Mouse (Mus musculus) stomach, postnatal 0 days (tissue): ENCODE results near the gene Carhsp1. TPM values are rescaled to one million over a fixed set of nuclear protein-coding genes. Genes with fewer than 3 reads are reported as not detected.

Source experiments
- ATAC-seq: fragments of 200-750 bp; cut with Nextera tagmentation; 2 replicates; pipeline ENCODE4 v1.8.0; 2017; ENCODE audit not compliant: low FRiP score, low TSS enrichment
- DNase-seq: peaks from one replicate; pipeline ENCODE4 v3.0.0-alpha.2; 2016; ENCODE audit warnings: low spot score
- H3K27ac ChIP-seq: fragments of 300-500 bp; sonication (generic); replicated peaks from 2 replicates; pipeline ENCODE4 v1.5.1; 2014; ENCODE audit warnings: mild to moderate bottlenecking, control low read depth
- H3K27me3 ChIP-seq: fragments of 300-500 bp; sonication (generic); 2 replicates; pipeline ENCODE4 v1.6.1; 2014; ENCODE audit warnings: low read length; ENCODE audit not compliant: control insufficient read depth, insufficient read depth
- H3K36me3 ChIP-seq: fragments of 300-500 bp; sonication (generic); 2 replicates; pipeline ENCODE4 v1.6.1; 2014; ENCODE audit warnings: low read length, mixed read lengths; ENCODE audit not compliant: control insufficient read depth, insufficient read depth
- H3K4me1 ChIP-seq: fragments of 300-500 bp; sonication (generic); replicated peaks from 2 replicates; pipeline ENCODE4 v1.6.1; 2014; ENCODE audit warnings: antibody characterized with exemption; ENCODE audit not compliant: control insufficient read depth, insufficient read depth
- H3K4me2 ChIP-seq: fragments of 300-500 bp; sonication (generic); replicated peaks from 2 replicates; pipeline ENCODE4 v1.6.1; 2014; ENCODE audit warnings: low read depth, mild to moderate bottlenecking, control low read depth, moderate library complexity
- H3K4me3 ChIP-seq: fragments of 300-500 bp; sonication (generic); 2 replicates; pipeline ENCODE4 v1.5.1; 2014; ENCODE audit warnings: low read depth, low read length, control low read depth
- H3K9ac ChIP-seq: fragments of 300-500 bp; sonication (generic); 2 replicates; pipeline ENCODE4 v1.6.1; 2014; ENCODE audit warnings: mild to moderate bottlenecking, low read length, control low read depth, mixed read lengths
- H3K9me3 ChIP-seq: fragments of 300-500 bp; sonication (generic); 2 replicates; pipeline ENCODE4 v1.6.1; 2016; ENCODE audit warnings: low read length; ENCODE audit not compliant: control insufficient read depth
- CTCF ChIP-seq: IDR thresholded peaks from 2 replicates; pipeline ENCODE4 v1.5.1; 2016; ENCODE audit warnings: antibody characterized with exemption, low read depth, mild to moderate bottlenecking, moderate library complexity
- EP300 ChIP-seq: optimal IDR thresholded peaks from 2 replicates; pipeline ENCODE3; 2016; ENCODE audit warnings: antibody characterized with exemption
- WGBS: fragments of 180-500 bp; shearing (Covaris S2); extraction: QIAGEN DNeasy Blood & Tissue Kit; methylation state at CpG from one replicate; pipeline ENCODE4 v1.1.7; 2014; 5-methylcytosine and 5-hydroxymethylcytosine counted together
- polyA plus RNA-seq: library from polyadenylated mRNA; unstranded; fragments of >200 nt; fragmentation: Nextera tagmentation; extraction: Ambion mirVana; gene quantifications from 2 replicates; pipeline ENCODE4 v1.2.1, GENCODE M21; 2015

Carhsp1 gene
- polyA plus RNA-seq, 1 experiment from 2014 or later: 53.8 TPM

DNA sequence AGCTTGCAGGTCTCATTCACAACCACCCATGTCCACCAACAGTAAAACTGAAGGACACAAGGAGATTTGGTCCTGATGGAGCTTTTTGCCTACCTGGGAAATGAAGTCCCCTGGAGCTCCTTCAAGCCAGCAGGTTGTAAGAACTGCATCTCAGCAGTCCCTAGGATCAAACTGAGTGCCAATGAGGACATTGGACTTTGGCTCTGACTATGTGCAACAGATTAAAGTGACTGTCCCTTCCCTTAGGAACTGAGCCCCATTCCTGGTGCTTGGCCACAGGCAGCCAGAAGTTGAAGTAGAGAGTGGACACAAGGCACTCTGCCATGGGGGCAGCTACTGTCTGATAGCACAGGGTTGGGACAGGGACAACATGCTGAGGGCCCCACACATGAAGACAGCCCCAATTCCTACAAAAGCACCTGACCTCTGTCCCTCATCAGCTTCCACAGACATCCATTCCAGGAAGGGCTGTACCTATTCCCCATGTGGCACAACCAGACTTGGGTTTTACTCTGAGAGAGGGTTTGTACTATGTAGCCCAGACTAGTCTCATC is 15.7 kb upstream of the Carhsp1 start:
- Histone ChIP-seq H3K4me2 (no peak overlapping the region), H3K9me3 (no peaks in the 10 kb centered on the region), H3K27me3 (no peaks in the 10 kb centered on the region), H3K36me3 (peaks cover 17% of the 10 kb centered on the region), H3K9ac (no peak overlapping the region), H3K4me3 (no peak overlapping the region), H3K4me1 (no peaks in the 10 kb centered on the region), H3K27ac (0 out of 2 replicates have a peak overlapping the region, but pooled peaks have one; percentile 13)
- TF ChIP-seq EP300: no peak
- no peak for ATAC-seq
- no peak for DNase-seq

DNA sequence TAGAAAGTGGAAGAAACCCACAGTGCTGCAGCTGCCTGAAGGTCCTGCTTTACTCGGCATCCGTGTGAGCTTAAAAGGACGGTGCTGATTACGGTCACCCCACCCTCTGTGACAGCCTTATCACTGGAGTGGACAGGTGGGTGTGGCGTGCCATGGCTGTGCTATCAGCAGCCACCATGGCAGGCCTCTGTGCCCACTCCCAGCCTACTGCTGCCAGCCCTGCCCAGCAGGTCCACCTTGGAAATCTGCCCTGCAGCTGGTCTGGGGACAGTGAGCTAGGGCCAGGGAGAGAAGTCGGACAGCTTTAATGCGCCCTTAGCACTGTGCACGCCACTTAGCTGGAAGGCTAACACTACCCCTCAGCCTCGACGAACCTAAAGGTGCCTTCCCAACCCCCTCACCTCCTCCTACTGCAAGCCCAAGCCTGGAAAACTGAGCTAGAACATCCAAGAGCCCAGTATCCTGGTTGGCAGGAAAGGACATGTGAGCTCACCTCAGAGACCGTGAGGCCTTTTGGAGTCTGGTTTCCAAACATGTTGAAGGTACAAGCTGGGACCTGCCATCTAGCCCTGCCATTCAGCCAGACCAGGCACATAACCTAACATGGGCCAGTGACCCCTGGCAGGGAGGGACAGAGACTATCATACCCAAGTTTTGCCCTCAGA is 15.0 kb upstream of the Carhsp1 start:
- H3K27ac ChIP-seq: peak overlapping the region; percentile 18
- H3K27me3 ChIP-seq: no peaks in the 10 kb centered on the region
- no peak for TF ChIP-seq CTCF
- TF ChIP-seq EP300: no peak
- no peak overlapping the region; the same call in 1 of the 2 replicates for H3K9ac ChIP-seq
- WGBS: 58% methylated on average over 11 of the region's 11 CpGs
- H3K36me3 ChIP-seq: peaks cover 15% of the 10 kb centered on the region
- no peak overlapping the region for H3K4me3 ChIP-seq
- ATAC-seq (peak; percentile 72), DNase-seq (peak; percentile 57)
- no peaks in the 10 kb centered on the region for H3K9me3 ChIP-seq
- H3K4me1 ChIP-seq: no peaks in the 10 kb centered on the region
- no peak overlapping the region for H3K4me2 ChIP-seq

DNA sequence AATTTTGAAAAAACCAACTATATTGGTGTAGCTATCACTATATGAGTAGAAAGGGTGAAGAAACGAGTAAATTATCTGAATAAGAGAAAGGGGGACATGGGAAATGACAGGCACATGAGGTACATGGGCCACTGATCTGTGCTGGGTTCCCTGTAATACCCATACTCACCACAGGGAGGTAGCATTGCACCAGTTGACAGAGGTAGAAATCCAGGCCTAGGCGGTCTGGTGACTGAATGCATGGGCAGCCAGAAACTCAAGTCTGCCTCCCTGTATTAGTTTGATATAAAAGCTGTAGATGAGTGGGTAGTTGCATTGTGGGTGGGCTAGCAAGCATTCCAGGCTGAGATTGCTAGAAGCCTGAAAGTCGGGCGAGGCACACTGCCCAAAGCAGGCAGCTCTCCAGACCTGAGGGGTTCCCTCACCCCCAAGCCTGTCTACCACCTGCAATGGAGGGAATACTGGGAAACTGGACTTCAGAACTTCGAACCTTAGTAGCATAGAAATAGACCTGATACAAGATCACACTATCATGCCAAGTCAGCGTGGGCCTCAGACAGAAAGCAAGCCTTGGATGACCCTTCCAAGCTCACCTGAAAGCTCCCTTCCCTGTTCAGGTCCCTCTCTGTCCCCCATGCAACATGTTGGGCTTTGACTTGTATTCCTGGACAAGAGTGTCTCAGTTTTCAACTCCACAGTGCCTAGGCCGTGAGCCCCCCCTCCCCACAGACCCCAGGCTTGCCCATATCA is 14.3 kb upstream of the Carhsp1 start:
- Histone ChIP-seq H3K36me3 (peaks cover 9% of the 10 kb centered on the region; the same call in 1 of the 2 replicates), H3K9ac (no peak overlapping the region; the same call in 1 of the 2 replicates), H3K4me2 (no peak overlapping the region), H3K4me3 (no peak overlapping the region), H3K27me3 (no peaks in the 10 kb centered on the region), H3K27ac (peak overlapping the region; percentile 18; the same call in 1 of the 2 replicates), H3K9me3 (no peaks in the 10 kb centered on the region), H3K4me1 (no peaks in the 10 kb centered on the region)
- ATAC-seq: peak; percentile 71
- 60% methylated on average over 7 of the region's 7 CpGs for WGBS
- no peak for TF ChIP-seq EP300
- TF ChIP-seq CTCF: peak; percentile 95
- DNase-seq: peak; percentile 77

DNA sequence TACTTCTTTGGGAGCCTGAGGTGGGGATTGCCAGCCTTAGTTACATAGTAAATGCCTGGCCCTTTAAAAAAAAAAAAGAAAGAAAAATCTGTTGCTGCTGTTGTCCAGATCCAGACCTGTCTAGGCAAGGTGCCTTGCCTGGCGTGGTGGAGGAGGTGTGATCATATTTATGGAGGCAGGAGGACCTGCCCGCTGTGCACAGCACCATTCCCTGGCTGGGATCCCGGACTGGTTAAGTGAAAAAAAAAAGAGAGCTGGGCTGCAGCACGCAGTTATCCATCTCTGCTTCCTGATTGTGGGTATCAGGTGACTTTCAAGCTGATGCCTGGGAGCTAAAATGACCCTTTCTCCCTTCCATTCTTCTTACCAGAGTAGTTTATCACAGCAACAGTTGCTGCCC is 13.1 kb upstream of the Carhsp1 start:
- Histone ChIP-seq H3K4me1 (no peaks in the 10 kb centered on the region), H3K27ac (no peak overlapping the region), H3K9me3 (no peaks in the 10 kb centered on the region), H3K36me3 (no peaks in the 10 kb centered on the region; the same call in 1 of the 2 replicates), H3K9ac (no peak overlapping the region), H3K4me2 (no peak overlapping the region), H3K27me3 (no peaks in the 10 kb centered on the region), H3K4me3 (no peak overlapping the region)
- ATAC-seq (no peak), DNase-seq (no peak)
- TF ChIP-seq EP300 (no peak), CTCF (no peak)
- 35% methylated on average over 4 of the region's 4 CpGs for WGBS

DNA sequence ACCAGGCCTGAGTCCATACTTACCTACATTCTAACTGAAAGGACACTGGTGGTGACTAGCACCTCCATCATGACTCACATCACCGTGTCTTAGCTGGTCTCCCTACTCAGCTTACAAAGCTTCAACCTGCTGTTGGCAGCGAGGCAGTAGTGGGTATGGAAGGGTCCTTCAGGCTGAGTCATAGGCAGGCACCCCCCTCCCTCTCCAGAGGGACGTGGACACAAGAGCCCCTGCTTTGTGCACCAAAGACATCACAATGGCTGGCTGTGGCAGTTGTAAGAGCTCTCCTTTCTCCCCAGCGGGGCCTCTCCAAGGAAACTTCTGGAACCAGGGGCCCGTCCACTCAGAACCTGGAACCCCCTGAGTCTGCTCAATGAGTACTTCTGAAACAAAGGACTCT is 8.5 kb upstream of the Carhsp1 start, which contains the start of gene Gm5767:
Gene Gm5767, plus strand, starts transcription at position 301 of the 400 bp plus-strand sequence.
- Histone ChIP-seq H3K9me3 (no peaks in the 10 kb centered on the region), H3K36me3 (no peaks in the 10 kb centered on the region), H3K9ac (no peak within 1 kb of the TSS), H3K27me3 (no peaks in the 10 kb centered on the region), H3K4me1 (no peaks in the 10 kb centered on the region), H3K4me2 (no peak within 1 kb of the TSS), H3K27ac (no peak within 1 kb of the TSS), H3K4me3 (no peak within 1 kb of the TSS)
- ATAC-seq (no peak), DNase-seq (no peak)
- TF ChIP-seq EP300 (no peak), CTCF (no peak)
- WGBS: 80% methylated on average over 5 of the region's 5 CpGs

DNA sequence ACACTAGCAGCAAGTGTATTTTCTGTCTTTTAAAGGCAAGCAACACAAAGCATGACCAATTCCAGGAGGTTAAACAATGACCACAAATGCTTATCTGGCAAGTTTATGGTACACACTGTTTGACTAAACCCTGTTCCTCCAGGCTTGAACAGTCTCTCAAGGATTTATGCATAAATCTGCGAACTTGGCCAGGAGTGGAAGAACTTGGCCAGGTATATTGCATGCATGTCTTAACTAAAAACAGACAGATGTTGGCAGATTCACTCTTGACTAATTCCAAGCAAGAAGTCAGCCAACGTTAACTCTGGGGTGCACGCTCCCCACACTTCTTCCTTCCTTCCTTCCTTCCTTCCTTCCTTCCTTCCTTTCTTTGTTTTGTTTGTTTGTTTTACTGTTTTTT is 7.8 kb upstream of the Carhsp1 start:
- ATAC-seq (no peak), DNase-seq (no peak)
- no peak overlapping the region for H3K4me2 ChIP-seq
- no peaks in the 10 kb centered on the region for H3K4me1 ChIP-seq
- no peaks in the 10 kb centered on the region for H3K36me3 ChIP-seq
- no peaks in the 10 kb centered on the region for H3K9me3 ChIP-seq
- no peak overlapping the region for H3K9ac ChIP-seq
- 68% methylated on average over 3 of the region's 3 CpGs for WGBS
- no peak overlapping the region for H3K4me3 ChIP-seq
- TF ChIP-seq EP300 (no peak), CTCF (no peak)
- H3K27ac ChIP-seq: no peak overlapping the region
- no peaks in the 10 kb centered on the region for H3K27me3 ChIP-seq
